Mouse (Mus musculus) urinary bladder, postnatal 4 days (tissue): Measurements from ENCODE around the gene Topors.
"Not testable (repeated sequence)": the region's sequence is repeated elsewhere in the genome, so short reads cannot be mapped to it uniquely, and the experiment has no call there.

Experiments used
- DNase-seq, 2 experiments: peaks; one replicate each; pipeline ENCODE4 v3.0.0; 2021 to 2022; ENCODE audit warnings: low spot score in 2 of 2

Gene Topors

DNA sequence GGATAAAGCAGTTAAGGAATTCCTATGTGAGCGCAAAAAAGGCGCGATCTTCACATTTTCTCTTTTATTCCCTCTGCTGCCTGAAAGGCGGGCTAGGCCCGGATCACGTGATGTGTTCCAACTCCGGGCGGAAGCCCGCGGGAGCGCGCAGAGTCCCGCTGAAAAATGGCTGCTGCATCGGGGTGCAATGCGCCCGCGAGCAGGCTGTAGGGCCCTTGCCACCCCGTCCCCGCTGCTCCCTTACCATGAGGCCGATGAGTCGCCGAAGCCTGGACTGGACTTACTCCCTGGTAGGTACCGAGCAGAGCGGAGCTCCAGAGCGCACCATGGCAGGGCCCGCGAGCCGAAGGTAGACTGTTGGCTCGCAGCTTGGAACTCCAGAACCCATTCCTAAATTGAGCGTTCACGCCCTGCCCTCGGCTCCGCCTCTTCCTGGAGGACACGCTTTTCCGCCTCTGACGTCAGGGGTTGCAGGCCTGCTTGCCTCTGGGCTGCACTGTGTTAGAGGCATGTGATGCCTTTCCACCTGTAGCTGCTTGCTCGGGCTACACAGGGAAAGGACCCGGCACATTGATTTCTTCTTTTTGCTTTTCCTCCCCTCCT, at the start of gene Topors, which contains the start of gene Smim27:
Gene Topors (minus strand): TSS at position 421 of the 603 bp plus-strand sequence.
Gene Smim27 (plus strand): TSS at position 150 of the 603 bp plus-strand sequence.
- DNase-seq: peak; percentile 92 to 94

DNA sequence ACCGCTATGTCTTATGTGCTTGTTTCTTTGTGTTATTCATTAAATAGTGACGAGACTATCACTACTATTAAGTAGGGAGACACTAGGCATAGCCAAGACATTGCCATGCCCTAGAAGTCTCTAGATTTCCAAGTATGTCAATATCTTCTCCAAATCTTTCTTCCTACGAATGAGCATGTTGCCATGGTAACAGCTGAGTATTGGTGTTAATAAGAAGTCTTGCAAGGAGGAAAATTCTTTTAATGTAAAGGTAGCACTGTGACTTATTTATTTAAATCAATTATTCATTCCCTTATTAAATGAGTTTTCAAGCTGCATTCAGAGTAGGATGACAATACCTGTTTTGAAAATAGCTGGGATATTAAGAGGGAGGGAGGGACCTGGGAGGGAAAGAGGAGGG, 47.8 kb upstream of the Topors start:
- no peak for DNase-seq

DNA sequence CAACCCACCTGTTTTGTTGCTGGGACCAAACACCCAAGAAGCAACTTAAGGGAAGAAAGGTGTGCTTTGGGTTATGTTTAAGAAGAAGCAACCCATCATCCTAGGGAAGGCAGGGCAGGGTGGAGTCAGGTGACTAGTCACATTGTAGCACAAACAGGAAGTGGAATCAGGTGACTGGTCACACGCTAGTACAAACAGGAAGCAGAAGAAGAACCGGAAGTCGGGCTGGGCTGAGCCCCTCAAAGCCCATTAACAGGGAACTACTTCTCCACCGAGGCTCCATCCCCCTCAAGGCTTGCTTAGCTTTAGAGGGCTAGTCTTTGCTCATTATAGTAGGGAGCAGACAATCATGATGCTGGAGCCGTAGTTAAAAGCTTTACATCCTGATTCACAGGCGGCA, 43.4 kb upstream of the Topors start:
- no peak for DNase-seq

DNA sequence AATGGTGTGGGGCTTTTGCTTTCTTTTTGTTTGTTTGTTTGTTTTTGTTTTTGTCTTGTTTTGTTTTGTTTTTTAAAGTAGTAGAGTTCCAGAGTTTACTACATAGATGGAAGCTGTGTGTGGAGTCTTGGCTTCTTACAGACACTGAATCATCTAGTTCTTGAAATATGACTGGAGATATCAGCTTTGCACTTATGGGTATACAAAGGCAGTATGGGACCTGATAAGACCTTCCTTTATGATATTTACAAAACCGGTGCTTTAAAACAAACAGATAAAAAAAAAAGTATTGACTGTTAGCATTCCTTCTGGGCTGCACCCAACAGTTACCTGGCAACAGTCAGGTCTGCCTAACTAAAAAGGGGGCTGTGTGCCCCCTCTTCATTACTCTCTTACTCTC, 42.6 kb upstream of the Topors start:
- no peak for DNase-seq

DNA sequence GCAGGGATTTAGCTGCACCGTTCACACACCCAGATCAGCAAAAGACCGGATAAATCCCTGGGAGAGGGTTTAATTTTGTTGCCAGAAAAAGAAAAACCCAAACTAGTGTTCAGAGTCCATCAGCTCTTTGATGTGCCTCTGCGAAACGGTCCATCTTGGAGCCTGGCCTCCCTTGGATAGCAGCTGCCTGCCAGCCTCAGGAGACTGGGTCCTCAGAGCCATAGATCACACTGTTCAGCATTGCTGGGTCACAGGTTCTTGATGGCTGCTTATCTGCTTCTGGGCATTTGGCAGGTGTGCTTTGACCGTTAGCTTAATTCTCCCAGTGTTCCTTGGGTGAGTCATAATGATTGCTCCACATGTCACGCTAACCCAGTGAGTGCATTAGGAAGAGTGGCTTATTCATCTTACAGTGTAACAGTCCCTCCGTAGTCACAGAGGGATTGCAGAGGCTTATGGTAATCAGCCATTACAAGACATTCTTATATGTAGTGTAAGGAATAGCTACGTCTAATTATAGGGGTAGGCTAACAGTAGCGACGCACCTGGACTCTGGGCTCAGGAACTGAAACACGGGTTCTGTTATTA, 41.2 kb upstream of the Topors start:
- DNase-seq: no peak

DNA sequence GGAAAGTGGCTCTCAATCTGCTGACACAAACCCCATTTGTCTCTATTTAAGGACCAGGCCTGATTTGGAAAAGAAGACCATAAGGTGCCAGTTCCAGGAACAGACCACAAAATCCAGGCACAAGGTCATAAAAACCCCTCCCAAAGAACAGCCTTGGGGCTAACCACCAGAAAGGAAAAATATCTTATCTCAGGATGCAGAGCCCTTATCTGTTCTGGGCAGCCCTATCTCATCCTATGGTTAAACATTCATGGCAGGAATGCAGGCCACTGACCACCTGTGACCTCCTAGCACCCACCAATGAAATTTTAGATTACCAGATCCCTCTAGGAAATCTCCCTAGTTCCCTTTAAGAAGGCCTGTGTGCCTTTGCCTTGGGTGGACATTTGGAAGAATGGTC, 40.0 kb upstream of the Topors start:
- no peak for DNase-seq

DNA sequence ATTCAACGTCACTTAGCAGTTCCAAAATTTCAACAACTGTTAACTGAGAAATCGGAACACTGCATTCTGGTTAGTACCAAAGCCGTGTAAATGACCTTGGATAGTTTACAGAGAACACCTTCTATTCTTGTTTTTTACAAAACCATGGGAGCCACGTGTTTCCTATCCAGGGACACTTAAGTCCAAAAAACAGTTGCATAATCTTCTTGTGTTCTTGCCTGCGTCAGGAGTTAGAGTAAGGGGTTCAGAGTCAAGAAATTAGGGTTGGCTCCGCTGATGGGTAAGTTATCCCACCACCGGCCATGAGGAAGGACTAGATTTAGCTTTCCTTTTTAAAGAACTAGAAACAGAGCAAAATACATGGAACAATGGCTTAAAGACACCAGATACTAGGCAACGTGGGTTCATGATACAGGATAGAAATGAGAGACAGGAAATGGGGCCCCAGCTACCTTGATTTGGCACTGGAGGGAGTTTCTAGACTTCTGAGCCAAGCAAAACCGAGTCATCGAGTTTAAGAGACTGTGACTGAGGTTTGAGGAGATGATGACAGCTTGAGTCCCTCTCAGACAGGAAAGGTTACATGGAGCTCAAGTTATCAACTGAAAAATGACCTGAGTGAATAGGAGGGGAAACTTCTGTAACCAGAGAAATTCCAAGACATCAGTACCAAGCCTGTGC, 32.9 kb upstream of the Topors start:
- no peak for DNase-seq

DNA sequence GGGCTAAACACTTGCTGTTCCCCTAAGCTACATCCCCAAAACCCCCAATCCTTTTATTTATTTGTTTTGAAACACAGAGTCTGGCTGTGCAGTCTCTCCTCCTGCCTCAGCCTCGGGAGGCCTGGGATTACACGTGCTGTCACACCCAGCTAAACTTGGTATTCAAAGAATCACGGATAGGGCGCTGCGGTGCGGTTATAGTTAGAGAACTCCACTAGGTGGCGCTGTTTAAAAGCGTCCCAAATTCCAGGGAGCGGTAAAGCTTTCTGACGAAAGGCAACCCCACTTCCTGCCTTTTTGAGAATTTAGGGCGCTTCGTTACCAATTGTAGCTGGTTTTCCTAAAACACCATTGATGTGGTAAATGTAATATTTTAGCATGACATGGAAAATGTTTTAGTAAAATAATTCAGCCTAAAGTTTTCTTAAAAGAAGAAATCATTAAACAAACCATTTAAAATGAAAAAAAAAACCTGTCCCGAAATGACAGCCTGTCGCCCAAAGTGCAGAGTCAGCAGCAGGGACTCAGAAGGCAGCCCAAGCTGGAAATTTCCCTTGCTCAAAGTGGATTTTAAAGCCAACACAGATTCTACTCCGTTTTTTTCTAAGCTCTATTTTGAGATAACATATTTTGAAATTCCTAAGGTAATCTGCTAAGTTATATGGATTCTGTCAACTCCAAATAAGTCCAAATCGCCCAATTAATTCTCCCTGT, 31.6 kb upstream of the Topors start:
- DNase-seq: peak; percentile 49 to 67

DNA sequence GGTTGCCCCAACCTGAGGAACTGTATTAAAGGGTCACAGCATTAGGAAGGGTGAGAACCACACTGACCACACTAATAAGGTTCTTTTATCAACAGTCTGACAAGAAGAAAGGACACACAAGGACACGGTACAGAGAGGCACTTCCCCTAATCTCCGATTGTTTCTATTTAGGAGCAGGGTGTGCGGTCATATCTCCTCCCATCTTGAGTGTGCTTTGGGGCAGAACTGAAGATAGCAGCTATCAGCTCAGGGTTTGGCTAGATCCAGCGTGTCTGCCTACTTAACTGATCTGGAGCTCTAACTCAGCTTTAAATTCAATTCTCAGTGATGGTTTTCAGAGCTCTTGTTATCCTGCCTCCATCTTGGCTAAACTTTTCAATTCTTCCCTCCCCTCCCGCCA, 29.5 kb upstream of the Topors start:
- no peak for DNase-seq

DNA sequence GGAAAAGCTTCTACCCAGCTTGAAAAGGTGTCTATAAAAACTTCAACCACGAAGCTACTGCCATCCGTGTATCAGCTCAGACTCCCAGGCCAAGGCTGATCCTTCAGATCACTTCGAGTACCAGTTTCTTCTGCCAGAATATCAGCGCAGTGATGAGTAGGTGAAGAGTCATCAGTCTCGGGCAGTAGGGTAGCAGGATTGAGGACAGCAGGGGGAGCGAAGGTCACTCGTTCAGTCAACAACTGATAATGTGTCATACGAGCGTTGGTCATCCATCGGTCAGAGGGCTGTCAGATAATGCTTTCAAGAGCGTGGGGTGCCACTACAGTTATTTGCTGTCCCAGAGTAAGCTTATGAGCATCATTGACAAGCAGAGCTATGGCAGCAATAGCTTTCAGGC, 21.9 kb upstream of the Topors start:
- not testable (repeated sequence) for DNase-seq

DNA sequence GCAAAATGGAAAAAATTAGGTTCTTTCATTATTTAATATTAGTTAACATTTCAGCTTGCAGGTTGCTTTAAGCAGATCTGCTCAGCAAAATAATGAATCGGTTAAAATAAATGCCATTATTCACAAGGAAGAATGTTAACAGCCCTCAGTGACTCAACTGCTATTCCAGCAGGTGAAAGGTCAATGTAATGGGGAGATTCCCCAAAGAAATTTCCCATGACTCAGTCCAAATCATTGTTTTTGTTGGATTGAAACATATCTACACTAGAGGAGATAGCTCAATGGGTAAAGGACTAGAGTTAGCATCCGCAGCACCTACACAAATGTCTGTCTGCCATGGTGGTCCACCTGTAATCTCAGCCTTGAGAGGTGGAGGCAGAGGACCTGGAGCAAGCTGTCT, 19.4 kb upstream of the Topors start:
- no peak for DNase-seq

DNA sequence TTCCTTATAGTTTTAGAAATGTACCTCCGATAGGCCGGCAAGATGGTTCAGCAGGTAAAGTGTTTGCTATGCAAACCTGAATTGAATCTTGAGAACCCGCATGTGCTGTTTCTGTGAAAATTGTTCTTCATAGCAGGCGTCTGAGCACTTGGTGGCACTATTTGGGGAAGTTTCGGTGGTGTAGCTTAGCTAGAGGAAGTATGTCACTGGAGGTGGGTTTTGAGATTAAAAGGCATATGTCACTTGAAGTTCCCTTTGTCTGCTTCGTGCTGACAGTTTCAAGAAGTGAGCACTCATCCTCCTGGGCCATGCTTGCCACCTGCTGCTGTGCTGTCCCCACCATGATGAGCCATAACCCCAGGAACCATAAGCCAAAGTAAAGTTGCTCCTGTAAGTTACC, 17.8 kb upstream of the Topors start:
- no peak for DNase-seq

DNA sequence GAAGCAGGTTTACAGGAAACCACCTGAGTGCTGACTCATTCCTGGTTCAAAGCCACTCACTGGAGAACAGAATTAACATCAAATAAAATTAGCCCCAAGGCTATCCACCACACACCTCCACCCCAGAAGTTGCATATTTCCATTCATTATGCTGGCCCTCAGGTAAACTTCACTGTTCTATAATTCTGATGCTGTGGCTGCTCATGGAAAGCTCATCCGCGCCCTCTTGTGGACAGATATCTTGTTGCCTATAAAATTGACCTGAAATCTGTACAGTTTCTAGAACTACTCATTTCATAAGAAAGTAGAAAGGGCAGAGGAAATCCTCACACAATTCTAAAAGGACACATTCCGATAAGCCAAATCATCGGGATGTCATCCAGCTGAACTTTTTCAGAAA, 15.9 kb upstream of the Topors start:
- DNase-seq: peak in 1 of 2 experiments; percentile 74

DNA sequence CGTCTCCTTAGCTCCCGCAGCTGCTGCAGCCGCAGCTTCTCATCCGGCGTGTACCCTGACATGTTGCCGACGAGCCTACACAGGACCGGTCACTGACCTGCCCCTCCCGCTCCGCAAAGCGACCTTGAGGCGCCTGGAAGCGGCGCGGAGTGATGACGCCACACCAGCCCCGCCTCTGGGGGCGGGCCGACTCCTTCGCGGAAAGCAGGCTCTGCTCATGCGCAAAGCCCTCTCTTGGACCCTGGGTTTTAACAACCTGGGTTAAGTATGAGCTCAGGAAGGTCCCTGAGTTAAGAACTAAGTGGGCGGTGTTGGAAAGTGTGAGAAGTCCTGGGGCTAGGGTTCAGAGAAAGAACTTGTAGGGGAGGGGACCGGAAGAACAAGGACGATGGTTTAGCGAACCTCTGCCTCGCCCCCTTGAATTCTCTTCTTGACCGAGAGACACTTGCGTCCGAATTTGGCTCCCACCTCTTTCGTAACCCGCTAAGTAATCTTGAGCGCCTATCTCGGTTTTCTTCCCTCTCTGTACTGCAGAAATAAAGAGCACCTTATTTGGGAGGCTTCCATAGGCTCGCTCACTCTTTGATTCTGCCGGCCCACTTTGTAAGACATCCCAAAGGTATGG, 9.7 kb upstream of the Topors start, which contains the start of gene Ndufb6:
Gene Ndufb6 (minus strand): TSS at position 146 of the 625 bp plus-strand sequence.
- peak; percentile 94 to 98 for DNase-seq

DNA sequence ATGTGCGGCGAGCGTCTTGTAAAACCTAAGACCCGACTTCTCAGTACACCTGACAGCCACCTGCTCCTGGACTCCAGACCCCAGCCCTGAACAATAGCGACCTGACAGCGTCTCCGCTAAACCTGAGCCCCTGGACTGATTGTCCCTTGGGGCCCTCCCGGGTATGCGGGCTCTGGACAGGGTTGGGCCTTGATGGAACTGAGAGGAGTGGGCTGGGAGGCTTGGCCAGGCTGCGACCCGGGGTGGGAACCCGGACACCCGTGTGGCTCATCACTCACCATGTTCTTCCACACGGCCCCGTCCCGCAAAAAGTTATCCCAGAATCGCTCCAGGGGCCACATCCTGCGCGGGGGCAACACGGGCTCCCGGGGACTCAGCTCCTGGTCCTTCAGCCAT, 9.2 kb upstream of the Topors start:
- no peak for DNase-seq

DNA sequence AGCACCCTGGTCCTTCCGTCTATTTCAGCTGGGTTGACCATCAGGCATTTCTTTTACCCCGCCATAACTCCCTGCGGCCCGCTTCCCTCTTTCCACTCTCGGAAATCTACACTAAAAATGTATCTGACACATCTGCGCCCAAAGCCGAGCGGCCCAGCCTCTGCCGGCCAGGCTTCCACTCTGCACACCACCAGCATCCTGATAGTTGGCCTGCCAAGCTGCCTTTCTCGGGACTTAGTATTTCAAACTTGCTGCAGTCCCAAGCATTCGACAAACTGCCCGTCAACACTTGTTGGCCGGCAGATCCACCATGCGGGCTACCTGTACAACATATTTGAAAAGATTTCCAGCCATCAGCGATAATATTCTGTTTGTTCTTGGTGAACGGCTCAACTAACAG, 815 bp downstream of the Topors start:
- DNase-seq: peak in 1 of 2 experiments; percentile 34

DNA sequence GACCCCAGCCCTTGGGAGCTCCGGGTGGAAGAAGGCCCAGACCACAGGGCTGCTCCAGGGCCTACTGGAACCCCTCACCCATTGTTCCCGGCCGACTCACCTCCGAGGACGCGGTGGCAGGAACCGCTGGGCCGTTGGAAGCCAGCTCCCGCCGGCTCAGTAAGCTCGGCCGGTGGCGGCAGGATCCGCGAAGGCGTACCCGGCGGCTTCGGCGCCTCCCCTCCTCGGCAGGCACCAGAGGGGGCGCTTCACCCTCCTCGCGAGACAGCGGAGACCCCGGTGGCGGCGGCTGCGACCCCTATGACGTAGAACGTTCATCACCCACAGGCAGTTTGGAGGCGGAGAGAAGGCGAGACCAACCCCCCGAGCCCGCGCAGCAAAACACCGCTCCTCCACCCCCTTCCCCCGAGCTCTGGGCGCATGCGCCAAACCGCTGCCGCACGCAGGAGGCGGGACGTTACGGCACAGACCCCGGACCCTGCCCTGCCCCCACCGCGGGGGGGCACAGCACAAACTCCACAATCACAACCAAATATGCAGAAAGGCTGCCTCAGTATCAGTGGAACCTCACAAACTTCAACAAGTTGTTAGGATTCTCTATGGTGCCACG, 1.3 kb downstream of the Topors start:
- peak; percentile 90 to 94 for DNase-seq

DNA sequence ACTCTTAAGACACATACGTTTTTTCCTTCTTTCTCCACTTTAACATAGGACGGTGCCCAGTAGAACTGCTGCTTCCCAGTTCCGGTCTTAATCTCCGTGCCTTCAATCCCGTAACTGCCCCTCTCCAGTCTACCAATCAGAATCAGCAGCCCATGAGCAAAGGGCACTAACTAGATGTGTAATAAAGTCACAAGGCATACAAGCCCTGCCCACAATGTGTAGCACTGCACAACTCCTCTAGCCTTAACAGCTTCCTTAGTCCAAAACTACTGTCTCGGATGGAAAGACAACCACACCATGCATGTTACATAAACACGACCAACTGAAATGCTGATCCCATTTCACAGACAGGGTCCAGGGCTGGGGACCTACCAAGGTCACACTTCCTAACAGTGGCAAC, 2.0 kb downstream of the Topors start:
- DNase-seq: no peak

DNA sequence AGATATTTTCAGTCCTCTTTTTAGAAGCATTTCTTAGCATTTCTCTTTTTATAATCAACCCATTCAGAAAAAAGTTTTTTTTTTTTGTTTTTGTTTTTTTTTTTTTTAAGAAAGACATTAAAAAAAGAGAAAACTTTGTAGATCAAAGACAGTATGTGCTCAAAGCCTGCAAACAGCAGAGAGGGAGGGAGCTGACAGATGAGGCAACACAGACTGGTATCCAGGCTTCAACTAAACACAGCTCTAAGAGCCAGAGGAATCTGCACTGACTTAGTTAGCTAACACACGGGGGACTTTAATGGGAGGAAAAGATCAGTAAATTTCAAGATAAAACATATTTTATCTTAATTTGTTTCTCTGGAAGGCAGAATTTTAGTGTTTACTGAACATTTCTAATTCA, 5.3 kb downstream of the Topors start:
- no peak for DNase-seq

DNA sequence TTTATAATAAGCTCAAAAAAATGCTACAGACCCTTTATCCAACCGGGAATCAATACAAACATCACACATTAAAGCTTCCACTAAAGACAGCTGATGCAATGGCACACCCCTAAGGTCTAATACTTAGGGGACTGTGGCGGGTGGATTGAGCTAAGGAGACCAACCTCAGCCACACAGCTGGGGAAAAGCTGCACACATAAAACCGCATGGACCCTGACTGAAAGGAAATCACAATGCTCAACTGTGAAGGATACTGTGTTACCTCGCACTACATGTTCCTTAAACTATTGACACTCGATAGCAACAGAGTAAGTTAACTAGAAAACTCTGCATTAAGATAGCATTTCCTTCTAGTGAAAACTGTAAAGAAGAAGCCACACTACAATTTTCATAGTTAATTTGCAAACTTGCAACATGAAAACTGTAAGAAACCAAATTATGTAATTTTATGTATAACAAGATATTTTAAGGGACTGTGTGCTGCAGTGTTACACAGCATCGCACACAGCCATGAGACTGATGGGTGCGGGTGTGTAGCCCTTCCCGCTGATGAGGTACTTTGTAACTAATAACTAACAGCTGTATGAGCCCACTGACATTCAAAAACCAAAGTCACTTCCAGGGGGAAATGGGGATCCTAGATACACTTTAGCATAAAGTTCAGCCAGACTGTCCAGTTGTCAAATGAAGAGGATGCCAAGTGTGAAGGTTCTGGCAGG, 15.1 kb downstream of the Topors start:
- no peak for DNase-seq

DNA sequence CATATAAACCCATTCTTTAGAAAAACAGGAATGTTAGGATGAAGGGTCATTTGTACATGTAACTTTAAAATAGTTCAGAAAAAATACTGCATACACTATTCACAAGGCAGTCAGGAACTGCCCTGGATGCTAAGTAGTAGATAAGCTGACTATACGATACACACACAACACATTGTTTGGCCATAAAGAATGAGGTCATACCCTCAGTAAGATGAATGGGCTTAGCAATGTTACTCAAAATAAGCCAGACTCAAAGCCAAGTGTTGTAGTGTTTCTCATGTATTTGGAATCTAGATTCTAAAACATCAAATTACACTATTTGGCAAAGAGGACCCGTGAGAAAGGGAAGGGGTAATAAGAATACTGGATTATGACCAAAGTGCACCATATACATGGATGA, 15.9 kb downstream of the Topors start:
- no peak for DNase-seq
